Mouse (Mus musculus): Measurements from ENCODE around the gene Cic. TPM values are rescaled to one million over a fixed set of nuclear protein-coding genes. Genes with fewer than 3 reads are reported as not detected.

Gene Cic
- polyA plus RNA-seq, 1 experiment from 2014 or later, result 42.4 TPM

DNA sequence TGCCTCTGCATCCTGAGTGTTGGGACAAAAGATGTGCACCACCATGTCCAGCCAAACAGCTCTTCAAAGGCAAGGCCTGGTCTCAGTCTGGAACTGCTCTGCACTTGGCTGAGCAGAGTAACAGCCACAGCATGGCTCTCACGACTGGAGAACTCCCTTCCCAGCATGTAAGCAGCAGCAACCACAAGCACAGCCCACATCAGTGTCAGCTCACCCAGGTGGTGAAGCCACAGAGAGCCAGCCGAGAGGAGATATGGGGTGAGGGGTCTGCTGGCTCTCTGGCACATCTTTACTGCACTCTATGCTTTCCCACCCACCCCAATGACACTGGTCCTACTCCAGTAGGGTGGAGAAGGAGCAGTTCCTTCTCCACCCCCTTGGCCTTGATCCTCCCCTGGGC lies 34.4 kb upstream of the Cic start:
- peaks cover 68% of the 10 kb centered on the region for H3K36me3 ChIP-seq
- no peak overlapping the region for H3K4me3 ChIP-seq
- no peak overlapping the region for H3K9ac ChIP-seq
- H3K27me3 ChIP-seq, result no peaks in the 10 kb centered on the region
- WGBS, result 85% methylated on average over 2 of the region's 2 CpGs
- H3K9me3 ChIP-seq (replicated peaks), result no peaks in the 10 kb centered on the region
- no peak overlapping the region for H3K27ac ChIP-seq
- ATAC-seq (ENCODE audit: low FRiP score), result no peak
- H3K4me2 ChIP-seq (replicated peaks), result no peak overlapping the region
- H3K4me1 ChIP-seq, result peaks cover 24% of the 10 kb centered on the region

DNA sequence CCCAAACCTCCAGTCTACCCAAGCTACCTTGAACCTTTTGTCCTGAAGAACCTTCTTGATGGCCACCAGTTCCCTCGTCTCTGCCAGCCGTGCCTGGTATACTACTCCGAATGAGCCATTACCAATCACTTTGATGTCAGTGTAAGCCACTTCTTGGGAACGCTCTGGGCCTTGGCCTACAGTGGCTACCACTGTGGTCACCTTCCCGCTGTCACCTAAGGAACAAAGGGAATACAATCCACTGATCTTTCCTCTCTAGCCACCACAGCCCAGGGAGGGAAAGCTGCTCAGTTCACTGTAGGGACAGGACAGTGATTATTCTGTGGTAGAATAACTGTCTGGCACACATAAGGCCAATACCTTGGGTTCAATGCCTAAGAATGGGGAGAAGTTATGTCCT lies 32.0 kb upstream of the Cic start:
- Histone ChIP-seq H3K9me3 (replicated peaks) (no peaks in the 10 kb centered on the region), H3K27me3 (no peaks in the 10 kb centered on the region), H3K27ac (no peak overlapping the region), H3K4me2 (replicated peaks) (peak overlapping the region; percentile 81; the same call in 1 of the 2 replicates), H3K9ac (no peak overlapping the region), H3K36me3 (peaks cover 45% of the 10 kb centered on the region), H3K4me1 (peaks cover 30% of the 10 kb centered on the region), H3K4me3 (no peak overlapping the region)
- 91% methylated on average over 5 of the region's 5 CpGs for WGBS
- no peak for ATAC-seq (ENCODE audit: low FRiP score)

DNA sequence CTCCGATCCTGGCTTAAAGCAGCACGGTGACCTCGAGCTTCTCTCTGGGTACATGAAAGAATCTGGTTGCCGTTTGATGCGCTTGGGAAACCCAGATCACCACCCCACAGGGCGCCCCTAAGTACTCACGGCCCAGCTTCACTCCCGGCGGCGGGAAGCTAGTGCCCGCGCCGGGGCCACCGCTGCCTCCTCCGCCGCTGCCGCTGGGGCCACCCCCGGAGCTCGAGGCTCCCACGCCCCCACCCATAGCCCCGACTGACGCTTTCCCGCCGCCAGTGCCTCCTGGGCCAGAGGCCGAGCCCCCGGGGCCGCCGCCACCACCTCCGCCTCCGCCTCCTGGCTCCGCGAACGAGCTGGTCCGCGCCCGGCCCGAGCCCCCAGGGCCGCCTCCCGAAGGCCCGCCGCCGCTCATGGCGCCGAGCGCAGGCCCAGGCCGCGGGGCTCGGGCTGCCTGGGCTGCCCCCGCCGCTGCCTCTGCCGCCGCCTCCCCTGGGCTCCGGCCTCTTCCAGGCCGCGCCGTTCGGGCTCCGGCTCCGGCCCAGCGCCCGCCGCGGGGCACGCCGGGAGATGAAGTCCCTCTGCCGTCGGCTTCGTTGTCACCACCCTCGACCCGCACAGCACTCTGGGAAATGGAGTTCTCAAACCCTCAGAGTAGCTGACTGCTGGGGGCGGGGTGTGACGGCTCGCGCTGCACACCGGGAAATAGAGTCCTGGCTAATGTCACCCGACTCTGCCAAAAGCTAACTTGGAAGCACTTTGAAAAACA lies 30.1 kb upstream of the Cic start, which contains the start of gene Gsk3a:
Gene Gsk3a (minus strand): TSS at position 603 of the 766 bp plus-strand sequence.
- peak; percentile 89 for ATAC-seq (ENCODE audit: low FRiP score)
- H3K9me3 ChIP-seq (replicated peaks), result no peaks in the 10 kb centered on the region
- under 1% methylated on average over 69 of the region's 76 CpGs for WGBS
- H3K36me3 ChIP-seq, result peaks cover 26% of the 10 kb centered on the region
- H3K27ac ChIP-seq, result peak within 1 kb of the TSS; percentile 79
- peak within 1 kb of the TSS; percentile 93 for H3K4me3 ChIP-seq
- no peaks in the 10 kb centered on the region for H3K27me3 ChIP-seq
- peak within 1 kb of the TSS; percentile 81 for H3K4me2 ChIP-seq (replicated peaks)
- peaks cover 30% of the 10 kb centered on the region for H3K4me1 ChIP-seq
- peak within 1 kb of the TSS; percentile 94 for H3K9ac ChIP-seq

DNA sequence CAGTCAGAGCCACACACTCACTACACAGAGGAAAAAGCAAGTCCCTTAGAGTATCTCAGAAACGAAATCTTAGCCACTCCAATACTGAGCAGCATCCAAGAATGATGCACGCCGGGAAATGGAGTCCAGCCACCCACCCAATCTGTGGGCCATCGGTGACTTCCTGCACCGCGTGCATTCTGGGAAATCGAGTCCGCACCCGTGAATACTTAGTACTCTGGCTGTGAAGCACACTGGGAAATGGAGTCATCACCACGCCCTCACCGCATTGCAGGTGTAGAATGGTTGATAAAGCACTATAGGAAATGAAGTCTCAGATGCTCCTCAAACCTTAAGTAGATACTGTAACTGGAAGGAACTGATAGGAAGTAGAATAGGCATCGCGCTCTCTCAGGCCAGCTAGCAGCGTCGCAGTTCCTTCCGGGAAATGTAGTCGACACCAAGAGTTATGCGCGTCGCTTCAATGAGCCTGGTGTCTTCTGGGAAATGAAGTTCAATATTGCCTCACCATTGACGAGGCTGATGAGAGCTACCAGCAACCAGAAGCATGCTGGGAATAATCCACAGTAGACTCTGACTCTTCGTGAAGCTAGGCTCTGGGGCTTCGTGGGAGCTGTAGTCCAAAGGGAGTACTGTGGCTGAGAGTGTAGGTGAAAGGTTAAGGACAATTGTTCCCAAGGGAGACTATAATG lies 29.3 kb upstream of the Cic start:
- Histone ChIP-seq H3K4me1 (peaks cover 30% of the 10 kb centered on the region), H3K9me3 (replicated peaks) (no peaks in the 10 kb centered on the region), H3K27me3 (no peaks in the 10 kb centered on the region), H3K36me3 (peaks cover 18% of the 10 kb centered on the region), H3K4me2 (replicated peaks) (peak overlapping the region; percentile 81), H3K9ac (no peak overlapping the region), H3K4me3 (peak overlapping the region; percentile 93), H3K27ac (peak overlapping the region; percentile 79)
- ATAC-seq (ENCODE audit: low FRiP score), result peak; percentile 94
- WGBS, result under 1% methylated on average over 23 of the region's 23 CpGs

DNA sequence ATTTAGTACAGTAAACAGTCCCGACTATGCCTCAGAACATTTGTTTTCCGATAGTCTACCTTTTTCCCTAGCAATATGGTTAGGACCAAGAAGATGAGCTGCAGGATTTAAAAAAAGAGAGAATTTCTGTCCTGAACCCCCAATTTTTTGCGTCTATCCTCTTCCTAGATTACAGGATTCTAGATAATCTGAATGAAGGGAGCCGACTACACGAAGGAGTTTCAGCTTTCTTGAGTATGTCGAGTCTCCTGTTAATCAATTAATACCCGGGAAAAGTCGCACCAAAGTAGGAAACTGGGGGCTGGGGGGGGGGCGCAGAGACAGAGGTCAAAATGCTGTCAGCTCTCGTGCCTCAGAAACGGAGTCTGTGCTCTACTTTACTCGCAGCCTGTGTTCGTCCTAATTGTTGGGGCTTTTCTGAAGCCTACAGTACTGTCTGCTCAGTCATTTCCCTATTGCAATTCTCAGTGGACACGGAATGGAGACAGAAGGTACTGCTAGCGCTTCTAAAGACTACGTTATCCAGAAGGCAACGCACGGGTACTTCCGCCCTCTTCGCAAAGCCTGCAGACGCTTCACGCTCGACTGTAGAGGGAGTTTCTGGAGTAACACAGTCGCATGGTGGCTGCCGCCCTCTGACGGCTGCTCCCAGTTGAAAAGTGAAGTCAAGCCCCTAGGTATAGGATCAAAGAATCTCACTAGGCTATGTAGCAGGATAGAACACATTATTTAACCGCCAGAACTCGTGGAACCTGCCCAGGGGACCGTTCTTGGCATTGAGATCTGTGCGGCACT lies 28.5 kb upstream of the Cic start:
- 3% methylated on average over 30 of the region's 30 CpGs for WGBS
- peaks cover 13% of the 10 kb centered on the region for H3K36me3 ChIP-seq
- H3K9me3 ChIP-seq (replicated peaks), result no peaks in the 10 kb centered on the region
- H3K9ac ChIP-seq, result peak overlapping the region; percentile 8; the same call in 1 of the 2 replicates
- ATAC-seq (ENCODE audit: low FRiP score), result peak; percentile 38
- H3K4me1 ChIP-seq, result peaks cover 30% of the 10 kb centered on the region
- peak overlapping the region; percentile 79 for H3K27ac ChIP-seq
- no peaks in the 10 kb centered on the region for H3K27me3 ChIP-seq
- H3K4me2 ChIP-seq (replicated peaks), result peak overlapping the region; percentile 81
- peak overlapping the region; percentile 93 for H3K4me3 ChIP-seq

DNA sequence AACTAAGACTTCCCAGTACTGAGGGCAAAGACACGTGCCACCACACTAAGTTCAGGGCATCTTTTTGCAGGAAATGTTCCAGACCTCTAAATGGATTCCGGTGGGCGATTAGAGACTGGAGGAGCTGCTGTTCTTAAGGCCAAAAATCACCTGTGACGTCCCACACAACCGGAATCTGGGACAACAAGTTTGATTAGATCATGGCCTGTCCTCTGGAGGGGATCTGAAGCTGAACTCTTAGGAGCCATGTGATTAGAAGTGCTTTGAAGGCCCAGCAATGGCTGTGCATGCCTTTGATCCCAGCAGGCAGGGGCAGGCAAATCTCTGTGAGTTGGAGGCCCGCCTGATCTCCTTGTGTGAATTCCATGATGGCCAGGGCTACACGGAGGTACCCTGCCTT lies 26.9 kb upstream of the Cic start:
- Histone ChIP-seq H3K4me2 (replicated peaks) (no peak overlapping the region), H3K27ac (no peak overlapping the region), H3K36me3 (peaks cover 15% of the 10 kb centered on the region), H3K9ac (no peak overlapping the region), H3K9me3 (replicated peaks) (no peaks in the 10 kb centered on the region), H3K4me1 (peaks cover 20% of the 10 kb centered on the region), H3K27me3 (no peaks in the 10 kb centered on the region), H3K4me3 (no peak overlapping the region)
- whole genome bisulfite sequencing, result 73% methylated on average over 7 of the region's 7 CpGs
- no peak for ATAC-seq (ENCODE audit: low FRiP score)

DNA sequence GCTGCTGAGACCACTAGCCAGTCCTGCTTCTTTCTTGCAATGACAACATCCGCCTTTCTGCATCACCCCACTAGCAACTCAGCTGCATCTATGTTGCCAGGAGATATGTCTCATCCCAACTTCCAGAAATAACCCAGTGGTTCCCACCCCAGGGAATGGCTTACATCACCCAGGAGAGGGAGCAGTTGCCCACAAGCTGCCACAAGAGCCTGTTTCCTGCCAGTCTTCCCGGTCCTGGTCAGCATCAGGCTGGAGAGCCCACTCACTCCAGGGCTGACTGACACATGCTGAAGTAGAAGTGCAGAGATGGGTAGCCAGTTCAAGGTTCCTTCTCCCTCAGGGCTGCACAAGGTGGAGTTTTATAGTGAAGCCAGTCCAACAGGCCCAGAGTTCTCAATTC lies 26.4 kb upstream of the Cic start:
- Histone ChIP-seq H3K36me3 (peaks cover 15% of the 10 kb centered on the region), H3K27ac (no peak overlapping the region; the same call in 1 of the 2 replicates), H3K4me3 (no peak overlapping the region), H3K4me1 (peaks cover 19% of the 10 kb centered on the region), H3K27me3 (no peaks in the 10 kb centered on the region), H3K9ac (no peak overlapping the region), H3K9me3 (replicated peaks) (no peaks in the 10 kb centered on the region), H3K4me2 (replicated peaks) (no peak overlapping the region)
- 26% methylated on average over 2 of the region's 2 CpGs for WGBS
- ATAC-seq (ENCODE audit: low FRiP score), result no peak

DNA sequence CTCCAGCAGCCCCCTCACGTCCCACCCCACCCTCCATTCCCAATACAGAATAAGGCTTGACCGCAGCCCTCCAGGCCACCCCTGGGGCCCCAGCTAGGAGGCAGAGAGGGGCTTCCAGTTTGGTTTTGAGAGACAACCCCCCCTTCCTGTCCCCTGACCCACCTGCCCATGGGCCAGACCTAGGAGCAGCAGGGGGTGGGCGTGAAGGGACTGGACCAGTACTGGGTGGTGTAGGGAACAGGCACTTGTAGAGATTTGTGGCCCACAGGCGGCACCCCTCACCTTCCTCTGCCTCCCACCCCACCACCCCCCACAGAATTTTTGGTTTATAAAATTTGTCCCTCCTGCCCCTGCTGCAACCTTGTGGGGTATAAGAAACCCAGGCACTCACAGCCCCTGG lies 24.1 kb upstream of the Cic start:
- Histone ChIP-seq H3K9ac (peak overlapping the region; percentile 24; the same call in 1 of the 2 replicates), H3K4me1 (peaks cover 31% of the 10 kb centered on the region), H3K9me3 (replicated peaks) (no peaks in the 10 kb centered on the region), H3K27ac (no peak overlapping the region), H3K4me2 (replicated peaks) (no peak overlapping the region), H3K4me3 (no peak overlapping the region), H3K36me3 (peaks cover 15% of the 10 kb centered on the region), H3K27me3 (no peaks in the 10 kb centered on the region)
- no peak for ATAC-seq (ENCODE audit: low FRiP score)
- WGBS, result 96% methylated on average over 4 of the region's 4 CpGs

DNA sequence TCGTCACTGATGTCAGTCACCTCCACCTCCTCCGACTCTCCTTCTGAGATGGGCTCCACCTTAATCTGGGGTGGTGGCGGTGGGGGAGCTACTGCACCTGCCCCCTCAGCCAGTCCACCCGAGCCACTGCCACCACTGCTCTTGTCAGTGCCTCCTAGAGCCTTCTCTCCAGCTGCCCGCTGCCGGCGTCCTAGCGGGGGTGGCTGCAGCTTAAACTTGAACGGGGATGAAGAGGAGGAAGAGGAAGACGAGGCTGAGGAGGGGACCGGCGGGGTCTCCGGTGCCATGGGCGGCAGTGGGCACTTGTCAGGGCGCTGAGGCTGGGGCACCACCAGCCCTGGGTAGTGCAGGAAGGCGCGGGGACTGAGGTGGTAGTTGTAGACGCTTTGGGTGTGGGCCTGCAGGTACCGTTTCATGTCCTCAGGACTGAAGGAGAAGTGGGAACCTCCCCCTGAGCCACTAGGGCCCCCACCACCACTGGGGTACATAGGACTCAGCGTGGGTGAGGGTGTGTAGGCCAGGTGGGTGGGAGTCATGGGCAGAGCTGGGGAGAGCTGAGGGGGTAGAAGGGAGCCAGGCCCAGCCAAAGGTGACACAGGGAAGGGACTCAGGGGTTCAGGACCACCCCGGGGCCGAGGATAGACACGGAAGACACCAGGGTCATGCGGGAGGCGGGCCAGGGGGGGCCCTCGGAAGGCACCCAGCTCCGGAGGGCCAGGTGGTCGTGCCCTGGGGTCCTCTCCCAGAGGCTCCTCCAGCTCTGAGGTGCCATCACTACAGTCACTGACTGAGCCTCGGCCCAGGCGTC lies 22.7 kb upstream of the Cic start:
- H3K4me2 ChIP-seq (replicated peaks), result no peak overlapping the region
- no peak for ATAC-seq (ENCODE audit: low FRiP score)
- H3K36me3 ChIP-seq, result peaks cover 15% of the 10 kb centered on the region
- no peaks in the 10 kb centered on the region for H3K27me3 ChIP-seq
- no peak overlapping the region for H3K4me3 ChIP-seq
- 91% methylated on average over 30 of the region's 30 CpGs for WGBS
- no peaks in the 10 kb centered on the region for H3K9me3 ChIP-seq (replicated peaks)
- H3K9ac ChIP-seq, result no peak overlapping the region
- H3K27ac ChIP-seq, result no peak overlapping the region
- peaks cover 33% of the 10 kb centered on the region for H3K4me1 ChIP-seq

DNA sequence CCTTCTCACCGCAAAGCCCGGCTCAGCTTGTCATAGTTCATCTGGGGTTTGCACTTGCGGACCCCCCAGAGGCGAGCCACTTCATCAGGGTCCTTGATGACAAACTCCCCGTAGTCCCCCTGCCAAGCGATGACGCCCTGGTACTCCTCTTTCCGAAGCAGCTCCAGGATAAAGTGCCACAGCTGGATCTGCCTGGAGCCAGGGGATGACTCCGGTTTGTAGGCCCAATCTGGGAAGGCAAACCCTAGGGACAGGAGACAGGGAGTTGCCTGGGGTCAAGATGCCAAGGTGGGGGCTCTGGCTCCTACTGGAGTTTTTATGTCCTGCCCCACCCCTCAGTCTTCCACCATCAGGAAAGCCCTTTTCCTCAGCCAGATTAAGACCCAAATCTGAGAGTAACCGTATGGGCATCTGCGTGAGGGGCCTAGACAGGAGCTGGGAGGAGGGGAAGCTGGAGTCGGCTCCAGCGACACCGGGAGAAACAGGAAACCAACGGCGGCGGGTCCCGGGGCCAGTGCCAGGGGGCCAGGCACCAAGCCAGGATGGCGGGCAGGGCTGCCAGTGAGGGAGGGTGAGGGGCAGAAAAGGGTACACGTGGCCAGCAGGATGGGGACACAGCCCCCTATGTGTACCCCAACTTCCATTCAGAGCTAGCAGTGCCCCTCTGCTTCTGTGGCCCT lies 21.3 kb upstream of the Cic start:
- no peaks in the 10 kb centered on the region for H3K27me3 ChIP-seq
- H3K36me3 ChIP-seq, result peaks cover 15% of the 10 kb centered on the region
- H3K4me2 ChIP-seq (replicated peaks), result peak overlapping the region; percentile 98
- H3K4me1 ChIP-seq, result peaks cover 38% of the 10 kb centered on the region
- peak overlapping the region; percentile 18 for H3K4me3 ChIP-seq
- no peak for ATAC-seq (ENCODE audit: low FRiP score)
- peak overlapping the region; percentile 91 for H3K27ac ChIP-seq
- H3K9me3 ChIP-seq (replicated peaks), result no peaks in the 10 kb centered on the region
- peak overlapping the region; percentile 87; the same call in 1 of the 2 replicates for H3K9ac ChIP-seq
- WGBS, result 66% methylated on average over 20 of the region's 20 CpGs

DNA sequence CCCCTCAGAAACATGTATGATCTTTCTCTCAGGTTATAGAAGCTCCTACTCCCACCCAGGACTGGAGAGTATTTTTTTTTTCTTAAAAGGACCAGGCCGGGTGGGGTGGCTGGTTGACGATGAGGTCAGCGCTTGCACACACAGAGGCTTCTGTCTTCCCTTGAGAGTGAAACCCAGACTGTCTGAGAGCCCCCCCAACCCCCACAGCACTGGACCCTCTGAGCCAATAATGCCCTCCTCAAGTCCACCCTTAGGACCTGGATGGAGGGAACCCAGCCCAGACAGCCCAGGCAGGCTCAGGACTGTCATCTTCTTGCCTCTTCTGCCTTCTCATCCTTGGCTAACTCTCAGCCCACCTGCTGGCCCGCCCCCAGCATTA lies 20.8 kb upstream of the Cic start:
- Histone ChIP-seq H3K4me3 (peak overlapping the region; percentile 18), H3K4me1 (peaks cover 43% of the 10 kb centered on the region)

More for the DNA sequence above, 20.8 kb upstream of the Cic start:
- ATAC-seq (ENCODE audit: low FRiP score), result no peak
- peak overlapping the region; percentile 91 for H3K27ac ChIP-seq
- WGBS, result 56% methylated on average over 4 of the region's 4 CpGs
- H3K9me3 ChIP-seq (replicated peaks), result no peaks in the 10 kb centered on the region
- peaks cover 15% of the 10 kb centered on the region for H3K36me3 ChIP-seq
- peak overlapping the region; percentile 98 for H3K4me2 ChIP-seq (replicated peaks)
- H3K9ac ChIP-seq, result peak overlapping the region; percentile 87
- no peaks in the 10 kb centered on the region for H3K27me3 ChIP-seq
